Mouse (Mus musculus): ENCODE data around the gene Ndufa4. TPM values are rescaled to one million over a fixed set of nuclear protein-coding genes. Genes with fewer than 3 reads are reported as not detected.
"Not testable (repeated sequence)": the region's sequence is repeated elsewhere in the genome, so short reads cannot be mapped to it uniquely, and the experiment has no call there.

Ndufa4 gene
- 856 and 862 TPM in 2 replicates for polyA plus RNA-seq (2016; fragmentation: Nextera tagmentation; extraction: Ambion mirVana)

GRCm38 (mm10) chr6:11907269-11908032 is at the start of gene Ndufa4, which contains the start of gene Phf14:
TSS of gene Ndufa4 (minus strand) at chr6:11907497.
TSS of gene Phf14 (plus strand) at chr6:11907809.
- no peaks in the 10 kb centered on the region for H3K27me3 ChIP-seq (ENCODE audit: low read depth, poor library complexity, severe bottlenecking)
- peak; percentile 91 for DNase-seq (ENCODE audit: low spot score)
- WGBS: under 1% methylated on average over 59 of the region's 59 CpGs
- peaks cover 35% of the 10 kb centered on the region for H3K36me3 ChIP-seq
- H3K4me3 ChIP-seq: peak within 1 kb of the TSS; percentile 75
- H3K27ac ChIP-seq: peak within 1 kb of the TSS; percentile 93
- H3K4me1 ChIP-seq: peaks cover 12% of the 10 kb centered on the region
- no peaks in the 10 kb centered on the region for H3K9me3 ChIP-seq (replicated peaks)

- Histone ChIP-seq H3K27me3 (ENCODE audit: low read depth, poor library complexity, severe bottlenecking) (no peaks in the 10 kb centered on the region), H3K36me3 (peaks cover 60% of the 10 kb centered on the region), H3K9me3 (replicated peaks) (no peaks in the 10 kb centered on the region), H3K4me3 (no peak overlapping the region), H3K27ac (no peak overlapping the region), H3K4me1 (no peaks in the 10 kb centered on the region)
- no peak for DNase-seq (ENCODE audit: low spot score)
- 69% methylated on average over 1 of the region's 1 CpGs for WGBS
Observed at GRCm38 (mm10) chr6:11948100-11948499, 40.8 kb upstream of the Ndufa4 start.

GRCm38 (mm10) chr6:11942089-11942488 is 34.8 kb upstream of the Ndufa4 start:
- WGBS: 96% methylated on average over 4 of the region's 4 CpGs
- no peak overlapping the region for H3K27ac ChIP-seq
- H3K36me3 ChIP-seq: peaks cover 72% of the 10 kb centered on the region
- H3K4me1 ChIP-seq: no peaks in the 10 kb centered on the region
- H3K27me3 ChIP-seq (ENCODE audit: low read depth, poor library complexity, severe bottlenecking): no peaks in the 10 kb centered on the region
- no peaks in the 10 kb centered on the region for H3K9me3 ChIP-seq (replicated peaks)
- DNase-seq (ENCODE audit: low spot score): no peak
- H3K4me3 ChIP-seq: no peak overlapping the region

- Histone ChIP-seq H3K4me1 (no peaks in the 10 kb centered on the region), H3K36me3 (peaks cover 68% of the 10 kb centered on the region), H3K4me3 (no peak overlapping the region), H3K27me3 (ENCODE audit: low read depth, poor library complexity, severe bottlenecking) (no peaks in the 10 kb centered on the region), H3K27ac (no peak overlapping the region), H3K9me3 (replicated peaks) (no peaks in the 10 kb centered on the region)
- DNase-seq (ENCODE audit: low spot score): no peak
Observed at GRCm38 (mm10) chr6:11940895-11941294, 33.6 kb upstream of the Ndufa4 start.

- Histone ChIP-seq H3K4me3 (no peak overlapping the region), H3K27ac (no peak overlapping the region), H3K4me1 (no peaks in the 10 kb centered on the region), H3K9me3 (replicated peaks) (no peaks in the 10 kb centered on the region), H3K27me3 (ENCODE audit: low read depth, poor library complexity, severe bottlenecking) (no peaks in the 10 kb centered on the region), H3K36me3 (peaks cover 49% of the 10 kb centered on the region)
- 97% methylated on average over 7 of the region's 7 CpGs for WGBS
- DNase-seq (ENCODE audit: low spot score): no peak
Observed at GRCm38 (mm10) chr6:11933403-11933802, 26.1 kb upstream of the Ndufa4 start.

- Histone ChIP-seq H3K27me3 (ENCODE audit: low read depth, poor library complexity, severe bottlenecking) (no peaks in the 10 kb centered on the region), H3K9me3 (replicated peaks) (no peaks in the 10 kb centered on the region), H3K4me1 (peaks cover 9% of the 10 kb centered on the region; the same call in 1 of the 2 replicates), H3K27ac (no peak overlapping the region), H3K36me3 (peaks cover 31% of the 10 kb centered on the region), H3K4me3 (no peak overlapping the region)
- DNase-seq (ENCODE audit: low spot score): no peak
- WGBS: 92% methylated on average over 6 of the region's 6 CpGs
Observed at GRCm38 (mm10) chr6:11927485-11927884, 20.2 kb upstream of the Ndufa4 start.

- H3K36me3 ChIP-seq: peaks cover 30% of the 10 kb centered on the region
- peak overlapping the region; percentile 89 for H3K4me3 ChIP-seq
- peak; percentile 79 for DNase-seq (ENCODE audit: low spot score)
- WGBS: under 1% methylated on average over 40 of the region's 40 CpGs
- no peaks in the 10 kb centered on the region for H3K27me3 ChIP-seq (ENCODE audit: low read depth, poor library complexity, severe bottlenecking)
- H3K9me3 ChIP-seq (replicated peaks): no peaks in the 10 kb centered on the region
- H3K4me1 ChIP-seq: peaks cover 9% of the 10 kb centered on the region; the same call in 1 of the 2 replicates
- H3K27ac ChIP-seq: peak overlapping the region; percentile 99
Observed at GRCm38 (mm10) chr6:11926082-11926595, 18.8 kb upstream of the Ndufa4 start.

GRCm38 (mm10) chr6:11925496-11926041 is 18.3 kb upstream of the Ndufa4 start:
- no peaks in the 10 kb centered on the region for H3K27me3 ChIP-seq (ENCODE audit: low read depth, poor library complexity, severe bottlenecking)
- no peaks in the 10 kb centered on the region for H3K9me3 ChIP-seq (replicated peaks)
- DNase-seq (ENCODE audit: low spot score): peak; percentile 90
- peak overlapping the region; percentile 89 for H3K4me3 ChIP-seq
- peaks cover 9% of the 10 kb centered on the region; the same call in 1 of the 2 replicates for H3K4me1 ChIP-seq
- WGBS: under 1% methylated on average over 20 of the region's 20 CpGs
- peaks cover 30% of the 10 kb centered on the region for H3K36me3 ChIP-seq
- peak overlapping the region; percentile 99 for H3K27ac ChIP-seq

- DNase-seq (ENCODE audit: low spot score): no peak
- 38% methylated on average over 7 of the region's 7 CpGs for WGBS
- H3K4me1 ChIP-seq: peaks cover 12% of the 10 kb centered on the region
- H3K36me3 ChIP-seq: peaks cover 28% of the 10 kb centered on the region
- peak overlapping the region; percentile 93 for H3K27ac ChIP-seq
- H3K27me3 ChIP-seq (ENCODE audit: low read depth, poor library complexity, severe bottlenecking): no peaks in the 10 kb centered on the region
- peak overlapping the region; percentile 75 for H3K4me3 ChIP-seq
- H3K9me3 ChIP-seq (replicated peaks): no peaks in the 10 kb centered on the region
Observed at GRCm38 (mm10) chr6:11908170-11908569, 873 bp upstream of the Ndufa4 start.

GRCm38 (mm10) chr6:11906890-11907268 is 418 bp downstream of the Ndufa4 start:
- Histone ChIP-seq H3K36me3 (peaks cover 41% of the 10 kb centered on the region), H3K4me1 (peaks cover 12% of the 10 kb centered on the region), H3K27ac (peak overlapping the region; percentile 93), H3K27me3 (ENCODE audit: low read depth, poor library complexity, severe bottlenecking) (no peaks in the 10 kb centered on the region), H3K4me3 (peak overlapping the region; percentile 75), H3K9me3 (replicated peaks) (no peaks in the 10 kb centered on the region)
- DNase-seq (ENCODE audit: low spot score): no peak
- under 1% methylated on average over 5 of the region's 5 CpGs for WGBS

- WGBS: 95% methylated on average over 4 of the region's 4 CpGs
- Histone ChIP-seq H3K27ac (no peak overlapping the region), H3K9me3 (replicated peaks) (no peaks in the 10 kb centered on the region), H3K36me3 (peaks cover 79% of the 10 kb centered on the region), H3K4me3 (no peak overlapping the region), H3K27me3 (ENCODE audit: low read depth, poor library complexity, severe bottlenecking) (no peaks in the 10 kb centered on the region), H3K4me1 (peaks cover 2% of the 10 kb centered on the region; the same call in 1 of the 2 replicates)
- DNase-seq (ENCODE audit: low spot score): no peak
Observed at GRCm38 (mm10) chr6:11900809-11901310, 6.4 kb downstream of the Ndufa4 start.

- H3K36me3 ChIP-seq: not testable (repeated sequence)
- whole genome bisulfite sequencing: no CpG with 5 or more reads among the region's 2 CpGs
Observed at GRCm38 (mm10) chr6:11875364-11875763, 31.9 kb downstream of the Ndufa4 start.

More at GRCm38 (mm10) chr6:11875364-11875763, 31.9 kb downstream of the Ndufa4 start:
- not testable (repeated sequence) for H3K27ac ChIP-seq; H3K27me3 ChIP-seq (ENCODE audit: low read depth, poor library complexity, severe bottlenecking); DNase-seq (ENCODE audit: low spot score); H3K4me3 ChIP-seq; H3K9me3 ChIP-seq (replicated peaks); H3K4me1 ChIP-seq

Data from limb, embryonic 10.5 days (tissue).